Mouse (Mus musculus) liver, adult 2 months (tissue): ENCODE results near the gene Pgm1.

Experiments
- CTCF ChIP-seq: fragments of 200-500 bp; IDR thresholded peaks from 2 replicates; pipeline ENCODE4 v1.5.1; 2011; ENCODE audit warnings: low read depth, low read length, control low read depth
- POLR2A ChIP-seq: fragments of 200-500 bp; IDR thresholded peaks from 2 replicates; pipeline ENCODE4 v1.6.1; 2011; ENCODE audit warnings: low read length, control low read depth; ENCODE audit not compliant: insufficient read depth; ENCODE audit errors: extremely low read depth

DNA sequence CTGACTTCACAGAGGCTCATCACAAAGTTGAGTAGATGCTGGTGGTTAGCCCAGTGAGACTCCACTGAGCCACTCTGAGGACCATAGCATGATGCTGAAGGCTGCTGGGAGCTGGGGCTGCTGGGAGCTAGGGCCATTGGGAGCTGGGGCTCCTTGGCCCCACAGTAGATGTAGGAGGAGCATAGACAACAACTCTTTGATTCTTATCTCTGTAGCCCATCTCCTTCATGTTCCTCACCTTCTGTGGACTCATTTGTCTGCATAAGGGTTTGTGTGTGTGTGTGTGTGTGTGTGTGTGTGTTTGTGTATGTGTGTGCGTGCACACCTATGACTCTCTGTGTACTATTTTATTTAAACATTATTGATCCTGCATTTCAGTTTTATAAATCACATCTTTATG is 18.7 kb downstream of the Pgm1 start:
- no peak for TF ChIP-seq CTCF
- no peak for TF ChIP-seq POLR2A
